Mouse (Mus musculus): ENCODE data around the gene Fdx1. TPM values are rescaled to one million over a fixed set of nuclear protein-coding genes. Genes with fewer than 3 reads are reported as not detected.

The Fdx1 gene
- polyA plus RNA-seq, 1 experiment from 2014 or later, result 55.3 TPM

DNA sequence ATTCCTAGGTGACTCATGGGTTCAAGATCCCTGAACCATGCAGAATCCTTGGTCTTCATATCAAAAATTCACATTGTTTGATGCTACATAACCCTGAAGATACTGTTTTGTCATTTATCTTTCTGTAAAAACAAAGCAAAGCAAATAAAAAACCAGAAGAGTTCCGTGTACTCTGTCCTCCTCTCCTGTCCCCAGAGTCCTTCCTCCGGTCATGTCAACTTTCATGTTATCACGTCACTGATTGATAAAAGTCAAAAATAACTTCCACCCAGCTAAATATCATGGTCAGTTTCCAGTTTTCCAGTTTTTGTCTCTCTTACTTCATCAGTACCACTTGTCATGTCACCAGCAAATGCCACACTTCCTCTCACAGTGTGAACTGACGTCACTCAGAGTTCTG is 11.5 kb upstream of the Fdx1 start:
- Histone ChIP-seq H3K9me3 (ENCODE audit: control insufficient read depth, low read length) (no peaks in the 10 kb centered on the region), H3K27ac (ENCODE audit: low read depth, low read length) (no peak overlapping the region), H3K4me3 (ENCODE audit: low read depth, low read length) (no peak overlapping the region), H3K9ac (ENCODE audit: low read depth, low read length) (no peak overlapping the region), H3K27me3 (ENCODE audit: control insufficient read depth, insufficient read depth, low read length) (no peaks in the 10 kb centered on the region), H3K4me2 (replicated peaks; ENCODE audit: low read depth, low read length) (no peak overlapping the region), H3K4me1 (replicated peaks; ENCODE audit: control insufficient read depth, insufficient read depth, low read length) (no peaks in the 10 kb centered on the region), H3K36me3 (ENCODE audit: control insufficient read depth, insufficient read depth, low read length) (no peaks in the 10 kb centered on the region)
- 83% methylated on average over 4 of the region's 4 CpGs for WGBS
- DNase-seq (ENCODE audit: low spot score) (no peak), ATAC-seq (ENCODE audit: low FRiP score) (no peak)

DNA sequence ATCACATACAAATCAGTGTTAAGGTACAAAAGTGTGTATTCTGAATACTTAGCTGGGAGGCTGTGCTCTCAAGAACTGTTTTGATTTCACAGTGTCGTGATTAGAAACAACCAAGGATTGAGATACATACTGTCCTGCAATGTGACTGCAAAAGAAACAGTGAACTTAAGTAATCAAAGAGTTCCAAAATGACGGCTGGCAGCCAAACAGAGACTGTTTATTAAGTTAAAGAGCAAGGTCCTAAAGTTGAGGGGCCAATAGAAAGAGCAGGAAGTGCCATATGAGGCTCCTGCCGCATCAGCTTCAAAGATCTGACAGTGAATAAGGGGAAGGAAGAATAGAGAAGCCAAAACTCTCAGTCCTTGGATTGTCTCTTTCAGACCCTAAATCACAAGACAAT is 10.5 kb upstream of the Fdx1 start:
- DNase-seq (ENCODE audit: low spot score), result no peak
- Histone ChIP-seq H3K4me1 (replicated peaks; ENCODE audit: control insufficient read depth, insufficient read depth, low read length) (no peaks in the 10 kb centered on the region), H3K36me3 (ENCODE audit: control insufficient read depth, insufficient read depth, low read length) (no peaks in the 10 kb centered on the region), H3K9me3 (ENCODE audit: control insufficient read depth, low read length) (no peaks in the 10 kb centered on the region), H3K27ac (ENCODE audit: low read depth, low read length) (no peak overlapping the region), H3K27me3 (ENCODE audit: control insufficient read depth, insufficient read depth, low read length) (no peaks in the 10 kb centered on the region), H3K4me2 (replicated peaks; ENCODE audit: low read depth, low read length) (no peak overlapping the region), H3K9ac (ENCODE audit: low read depth, low read length) (no peak overlapping the region), H3K4me3 (ENCODE audit: low read depth, low read length) (no peak overlapping the region)
- ATAC-seq (ENCODE audit: low FRiP score), result no peak
- WGBS, result 71% methylated on average over 3 of the region's 3 CpGs

DNA sequence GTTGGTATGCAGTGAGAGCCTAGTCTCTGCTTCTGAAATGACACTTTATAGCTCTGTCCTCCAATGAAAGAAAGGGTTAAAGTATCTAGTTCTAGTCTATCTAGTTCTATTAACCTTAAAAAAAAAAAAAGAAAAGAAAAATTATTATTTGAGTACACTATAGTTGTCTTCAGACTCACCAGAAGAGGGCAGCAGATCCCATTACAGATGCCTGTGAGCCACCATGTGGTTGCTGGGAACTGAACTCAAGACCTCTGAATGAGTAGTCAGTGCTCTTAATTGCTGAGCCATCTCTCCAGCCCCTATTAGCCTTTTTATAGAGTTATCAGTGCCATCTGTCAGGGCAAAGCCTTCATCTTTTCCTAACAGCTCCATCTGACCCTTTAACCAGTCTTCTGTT is 3.0 kb upstream of the Fdx1 start:
- Histone ChIP-seq H3K9ac (ENCODE audit: low read depth, low read length) (no peak overlapping the region), H3K36me3 (ENCODE audit: control insufficient read depth, insufficient read depth, low read length) (no peaks in the 10 kb centered on the region), H3K4me3 (ENCODE audit: low read depth, low read length) (no peak overlapping the region), H3K9me3 (ENCODE audit: control insufficient read depth, low read length) (no peaks in the 10 kb centered on the region), H3K27ac (ENCODE audit: low read depth, low read length) (no peak overlapping the region), H3K4me1 (replicated peaks; ENCODE audit: control insufficient read depth, insufficient read depth, low read length) (no peaks in the 10 kb centered on the region), H3K27me3 (ENCODE audit: control insufficient read depth, insufficient read depth, low read length) (no peaks in the 10 kb centered on the region), H3K4me2 (replicated peaks; ENCODE audit: low read depth, low read length) (no peak overlapping the region)
- ATAC-seq (ENCODE audit: low FRiP score) (no peak), DNase-seq (ENCODE audit: low spot score) (no peak)

DNA sequence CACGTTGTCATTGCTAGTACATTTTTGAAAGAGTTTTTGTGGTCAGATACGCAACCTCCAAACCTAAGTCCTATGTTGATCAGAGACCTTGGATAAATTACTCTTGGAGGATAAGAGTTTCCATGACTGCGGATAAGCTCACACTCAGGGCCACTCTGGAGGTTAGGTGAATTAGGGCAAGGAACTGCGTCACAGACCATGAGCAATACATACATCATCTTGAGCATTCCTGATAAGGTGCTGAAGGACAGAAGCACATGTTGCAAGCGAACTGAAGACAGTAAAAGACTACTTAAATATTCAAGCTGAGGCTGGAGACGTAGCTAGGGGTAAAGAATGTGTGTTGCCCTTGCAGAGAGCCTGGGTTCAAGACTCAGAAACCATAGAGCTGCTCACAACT is 754 bp upstream of the Fdx1 start:
- DNase-seq (ENCODE audit: low spot score) (no peak), ATAC-seq (ENCODE audit: low FRiP score) (no peak)
- H3K9me3 ChIP-seq (ENCODE audit: control insufficient read depth, low read length), result no peaks in the 10 kb centered on the region
- no peaks in the 10 kb centered on the region for H3K27me3 ChIP-seq (ENCODE audit: control insufficient read depth, insufficient read depth, low read length)
- WGBS, result 72% methylated on average over 6 of the region's 6 CpGs
- no peaks in the 10 kb centered on the region for H3K4me1 ChIP-seq (replicated peaks; ENCODE audit: control insufficient read depth, insufficient read depth, low read length)
- no peak overlapping the region for H3K27ac ChIP-seq (ENCODE audit: low read depth, low read length)
- no peaks in the 10 kb centered on the region for H3K36me3 ChIP-seq (ENCODE audit: control insufficient read depth, insufficient read depth, low read length)
- H3K4me2 ChIP-seq (replicated peaks; ENCODE audit: low read depth, low read length), result no peak overlapping the region
- no peak overlapping the region for H3K9ac ChIP-seq (ENCODE audit: low read depth, low read length)
- no peak overlapping the region for H3K4me3 ChIP-seq (ENCODE audit: low read depth, low read length)

DNA sequence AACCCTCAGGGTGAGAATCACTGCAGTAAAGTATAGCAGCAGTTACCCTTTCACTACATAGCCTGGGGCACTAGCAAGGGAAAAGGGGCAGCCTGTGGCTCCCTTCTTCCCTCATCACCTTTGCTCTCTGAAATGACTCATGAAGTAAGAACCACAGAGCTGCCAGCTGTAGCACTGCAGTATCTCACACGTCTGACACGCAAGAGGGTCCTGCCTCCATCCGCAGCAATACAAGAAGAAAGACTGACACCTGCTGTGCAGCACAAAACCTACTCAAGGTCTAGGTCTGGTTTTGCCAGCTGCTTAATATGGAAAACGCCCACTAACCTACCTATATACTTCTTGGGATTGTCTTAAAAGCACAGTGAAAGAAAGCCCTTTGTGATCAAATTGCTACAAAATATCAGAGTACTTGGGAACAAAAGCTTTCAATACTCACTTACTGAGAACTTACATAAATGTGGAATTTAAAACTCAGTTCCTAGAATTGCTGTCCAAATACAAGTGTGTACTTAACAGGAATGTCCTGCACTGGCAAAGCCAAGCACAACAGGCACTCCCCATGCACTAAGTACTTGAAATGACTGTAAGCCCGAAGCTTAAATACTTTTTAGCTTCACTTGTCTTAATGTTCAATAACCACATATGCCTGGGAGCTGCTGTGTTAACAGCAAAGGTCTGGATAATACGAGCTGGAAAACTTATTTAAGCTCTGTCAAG is 2.0 kb downstream of the Fdx1 start:
- no peaks in the 10 kb centered on the region for H3K9me3 ChIP-seq (ENCODE audit: control insufficient read depth, low read length)
- DNase-seq (ENCODE audit: low spot score) (no peak), ATAC-seq (ENCODE audit: low FRiP score) (no peak)
- no peaks in the 10 kb centered on the region for H3K36me3 ChIP-seq (ENCODE audit: control insufficient read depth, insufficient read depth, low read length)
- no peak overlapping the region for H3K27ac ChIP-seq (ENCODE audit: low read depth, low read length)
- H3K27me3 ChIP-seq (ENCODE audit: control insufficient read depth, insufficient read depth, low read length), result no peaks in the 10 kb centered on the region
- no peak overlapping the region for H3K9ac ChIP-seq (ENCODE audit: low read depth, low read length)
- no peak overlapping the region for H3K4me2 ChIP-seq (replicated peaks; ENCODE audit: low read depth, low read length)
- no peaks in the 10 kb centered on the region for H3K4me1 ChIP-seq (replicated peaks; ENCODE audit: control insufficient read depth, insufficient read depth, low read length)
- H3K4me3 ChIP-seq (ENCODE audit: low read depth, low read length), result no peak overlapping the region
- 64% methylated on average over 6 of the region's 6 CpGs for WGBS

DNA sequence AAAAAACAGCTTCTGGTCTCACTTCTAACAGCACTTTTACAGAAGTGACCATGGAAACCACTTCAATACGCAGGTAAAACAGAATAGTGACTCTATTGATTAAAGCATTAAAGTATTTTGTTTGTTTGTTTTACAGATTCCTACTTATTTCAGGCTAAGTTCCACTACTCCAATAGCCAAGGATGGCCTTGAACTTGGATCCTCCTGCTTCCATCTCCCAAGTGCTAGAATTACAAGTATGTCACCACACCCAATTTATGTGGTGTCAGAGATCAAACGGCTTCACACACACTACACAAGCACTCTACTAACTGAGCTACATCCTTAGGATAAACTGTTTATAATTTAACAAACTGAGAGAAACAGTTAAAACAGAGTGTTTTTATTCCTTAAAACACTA is 3.0 kb downstream of the Fdx1 start:
- Histone ChIP-seq H3K36me3 (ENCODE audit: control insufficient read depth, insufficient read depth, low read length) (no peaks in the 10 kb centered on the region; the same call in 1 of the 2 replicates), H3K9me3 (ENCODE audit: control insufficient read depth, low read length) (no peaks in the 10 kb centered on the region), H3K27ac (ENCODE audit: low read depth, low read length) (no peak overlapping the region), H3K4me3 (ENCODE audit: low read depth, low read length) (no peak overlapping the region), H3K4me2 (replicated peaks; ENCODE audit: low read depth, low read length) (no peak overlapping the region), H3K9ac (ENCODE audit: low read depth, low read length) (no peak overlapping the region), H3K27me3 (ENCODE audit: control insufficient read depth, insufficient read depth, low read length) (no peaks in the 10 kb centered on the region), H3K4me1 (replicated peaks; ENCODE audit: control insufficient read depth, insufficient read depth, low read length) (no peaks in the 10 kb centered on the region)
- ATAC-seq (ENCODE audit: low FRiP score) (no peak), DNase-seq (ENCODE audit: low spot score) (no peak)
- 93% methylated on average over 2 of the region's 2 CpGs for WGBS

DNA sequence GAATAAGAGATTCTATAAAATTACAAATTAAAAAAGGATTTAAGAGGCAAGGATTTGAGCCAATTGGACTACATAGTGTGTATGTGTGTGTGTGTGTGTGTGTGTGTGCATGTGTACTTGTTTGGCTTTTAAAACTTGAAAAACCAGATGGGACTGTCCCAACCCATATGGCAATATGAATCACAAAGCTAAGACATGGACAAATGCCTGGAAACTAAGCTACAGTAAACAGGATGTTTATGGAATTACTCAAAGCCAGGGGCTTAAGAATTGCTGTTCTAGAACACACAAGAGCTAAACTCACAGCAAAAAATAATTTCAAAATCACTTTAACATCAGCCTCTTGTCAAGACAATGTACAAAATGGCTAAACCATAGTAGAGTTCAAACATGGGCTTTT is 4.4 kb downstream of the Fdx1 start:
- Histone ChIP-seq H3K27me3 (ENCODE audit: control insufficient read depth, insufficient read depth, low read length) (no peaks in the 10 kb centered on the region), H3K9ac (ENCODE audit: low read depth, low read length) (no peak overlapping the region), H3K36me3 (ENCODE audit: control insufficient read depth, insufficient read depth, low read length) (no peaks in the 10 kb centered on the region; the same call in 1 of the 2 replicates), H3K4me3 (ENCODE audit: low read depth, low read length) (no peak overlapping the region), H3K9me3 (ENCODE audit: control insufficient read depth, low read length) (no peaks in the 10 kb centered on the region), H3K4me1 (replicated peaks; ENCODE audit: control insufficient read depth, insufficient read depth, low read length) (no peaks in the 10 kb centered on the region), H3K27ac (ENCODE audit: low read depth, low read length) (no peak overlapping the region), H3K4me2 (replicated peaks; ENCODE audit: low read depth, low read length) (no peak overlapping the region)
- DNase-seq (ENCODE audit: low spot score), result no peak
- ATAC-seq (ENCODE audit: low FRiP score), result no peak

DNA sequence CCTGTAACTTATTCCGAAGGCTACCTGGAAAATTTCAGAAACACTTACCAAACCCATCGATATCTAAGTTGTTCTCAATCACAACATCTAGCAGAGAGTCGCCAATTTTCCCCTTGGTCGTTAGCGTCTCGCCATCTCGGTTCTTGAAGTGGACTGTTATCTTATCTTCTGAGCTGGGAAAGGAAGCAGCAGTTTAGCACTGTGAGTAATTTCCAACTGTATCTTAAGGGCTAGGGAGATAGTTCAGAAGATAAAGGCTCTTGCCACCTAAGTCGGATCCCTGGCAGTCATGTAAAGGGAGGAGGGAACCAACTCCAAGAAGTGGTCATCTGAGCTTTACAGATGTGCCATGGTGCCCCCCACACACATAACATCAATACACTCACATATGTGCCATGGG is 6.3 kb downstream of the Fdx1 start:
- H3K36me3 ChIP-seq (ENCODE audit: control insufficient read depth, insufficient read depth, low read length), result no peaks in the 10 kb centered on the region; the same call in 1 of the 2 replicates
- 91% methylated on average over 8 of the region's 8 CpGs for WGBS
- no peak for ATAC-seq (ENCODE audit: low FRiP score)

DNA sequence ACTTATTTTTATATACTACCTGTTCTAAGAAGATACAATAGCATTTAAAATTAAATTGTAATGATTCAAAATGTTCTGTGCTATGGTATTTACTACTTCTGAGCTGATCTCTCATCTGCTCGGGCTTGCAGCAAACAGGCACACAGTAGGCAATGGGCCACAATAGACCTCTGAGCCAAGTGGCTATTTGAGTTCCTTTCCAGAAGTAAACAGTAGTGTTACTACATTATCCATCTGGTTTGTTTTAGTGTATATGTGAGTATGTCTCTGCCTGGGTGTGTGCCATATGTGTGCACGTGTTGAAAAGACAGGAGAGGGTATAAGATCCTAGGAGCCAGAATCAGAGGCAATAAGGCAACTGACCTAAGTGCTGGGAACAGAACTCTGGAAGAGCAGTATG is 6.9 kb downstream of the Fdx1 start:
- 93% methylated on average over 2 of the region's 2 CpGs for WGBS
- Histone ChIP-seq H3K4me2 (replicated peaks; ENCODE audit: low read depth, low read length) (no peak overlapping the region), H3K4me1 (replicated peaks; ENCODE audit: control insufficient read depth, insufficient read depth, low read length) (no peaks in the 10 kb centered on the region), H3K36me3 (ENCODE audit: control insufficient read depth, insufficient read depth, low read length) (no peaks in the 10 kb centered on the region; the same call in 1 of the 2 replicates), H3K9ac (ENCODE audit: low read depth, low read length) (no peak overlapping the region), H3K9me3 (ENCODE audit: control insufficient read depth, low read length) (no peaks in the 10 kb centered on the region), H3K27me3 (ENCODE audit: control insufficient read depth, insufficient read depth, low read length) (no peaks in the 10 kb centered on the region), H3K27ac (ENCODE audit: low read depth, low read length) (no peak overlapping the region), H3K4me3 (ENCODE audit: low read depth, low read length) (no peak overlapping the region)
- DNase-seq (ENCODE audit: low spot score), result no peak
- no peak for ATAC-seq (ENCODE audit: low FRiP score)

More for the DNA sequence above, 6.3 kb downstream of the Fdx1 start:
- Histone ChIP-seq H3K9me3 (ENCODE audit: control insufficient read depth, low read length) (no peaks in the 10 kb centered on the region), H3K27me3 (ENCODE audit: control insufficient read depth, insufficient read depth, low read length) (no peaks in the 10 kb centered on the region), H3K4me3 (ENCODE audit: low read depth, low read length) (no peak overlapping the region), H3K4me1 (replicated peaks; ENCODE audit: control insufficient read depth, insufficient read depth, low read length) (no peaks in the 10 kb centered on the region), H3K27ac (ENCODE audit: low read depth, low read length) (no peak overlapping the region), H3K4me2 (replicated peaks; ENCODE audit: low read depth, low read length) (no peak overlapping the region), H3K9ac (ENCODE audit: low read depth, low read length) (no peak overlapping the region)
- DNase-seq (ENCODE audit: low spot score), result no peak
